Mouse (Mus musculus): Measurements from ENCODE around the gene Slc12a3. TPM values are rescaled to one million over a fixed set of nuclear protein-coding genes. Genes with fewer than 3 reads are reported as not detected.
A peak's percentile ranks its signal among the peaks of the same experiment; 100 is the strongest.

Gene Slc12a3
- polyA plus RNA-seq, 1 experiment from 2014 or later = 0.10 TPM

MicroRNAs encoded within 50 kb of the gene (microRNA counts, 519-probe panel; counts per million panel counts)
- microRNA mmu-miR-138 = 2,810 counts per million, percentile 73 among the panel's probes with 10 or more counts

Other genes with a start within 250 kb of the Slc12a3 start
- gene Bbs2, start 230.3 kb upstream of the Slc12a3 start, polyA plus RNA-seq (2015; fragmentation: Nextera tagmentation; extraction: Ambion mirVana) = 10.3 and 10.5 TPM in 2 replicates
- 4.1 and 4.2 TPM in 2 replicates for gene Mt4, start 192.0 kb upstream of the Slc12a3 start, polyA plus RNA-seq (2015; fragmentation: Nextera tagmentation; extraction: Ambion mirVana)
- 4.4 and 5.6 TPM in 2 replicates for gene Mt3, start 176.6 kb upstream of the Slc12a3 start, polyA plus RNA-seq (2015; fragmentation: Nextera tagmentation; extraction: Ambion mirVana)
- gene Mt2, start 156.5 kb upstream of the Slc12a3 start, polyA plus RNA-seq (2015; fragmentation: Nextera tagmentation; extraction: Ambion mirVana) = 522 and 534 TPM in 2 replicates
- 2,231 and 2,526 TPM in 2 replicates for gene Mt1, start 150.1 kb upstream of the Slc12a3 start, polyA plus RNA-seq (2015; fragmentation: Nextera tagmentation; extraction: Ambion mirVana)
- 70.2 and 74.9 TPM in 2 replicates for gene Nup93, start 114.6 kb upstream of the Slc12a3 start, polyA plus RNA-seq (2015; fragmentation: Nextera tagmentation; extraction: Ambion mirVana)
- gene Herpud1, start 57.2 kb downstream of the Slc12a3 start, polyA plus RNA-seq (2015; fragmentation: Nextera tagmentation; extraction: Ambion mirVana) = 115 and 138 TPM in 2 replicates
- 0.21 and 0.33 TPM in 2 replicates for gene Nlrc5, start 105.2 kb downstream of the Slc12a3 start, polyA plus RNA-seq (2015; fragmentation: Nextera tagmentation; extraction: Ambion mirVana)
- gene Cpne2, start 203.8 kb downstream of the Slc12a3 start, polyA plus RNA-seq (2015; fragmentation: Nextera tagmentation; extraction: Ambion mirVana) = 7.4 and 8.4 TPM in 2 replicates